Mouse (Mus musculus): ENCODE measurements around the gene Lrmda.
A peak's percentile ranks its signal among the peaks of the same experiment; 100 is the strongest.

Lrmda gene

GRCm38 (mm10) chr14:22413220-22413619 lies 393.7 kb downstream of the Lrmda start:
- peak; percentile 9 for DNase-seq (ENCODE audit: low read depth)

GRCm38 (mm10) chr14:22417706-22418105 lies 398.2 kb downstream of the Lrmda start:
- no peak for DNase-seq (ENCODE audit: low read depth)

GRCm38 (mm10) chr14:22421668-22422067 lies 402.2 kb downstream of the Lrmda start:
- no peak for DNase-seq (ENCODE audit: low read depth)

- no peak for DNase-seq (ENCODE audit: low read depth)
Measured at GRCm38 (mm10) chr14:22425018-22425534, 405.6 kb downstream of the Lrmda start.

- DNase-seq (ENCODE audit: low read depth), result no peak
Measured at GRCm38 (mm10) chr14:22435441-22435840, 415.9 kb downstream of the Lrmda start.

GRCm38 (mm10) chr14:22435860-22436377 lies 416.4 kb downstream of the Lrmda start:
- no peak for DNase-seq (ENCODE audit: low read depth)

- no peak for DNase-seq (ENCODE audit: low read depth)
Measured at GRCm38 (mm10) chr14:22440341-22440999, 421.0 kb downstream of the Lrmda start.

GRCm38 (mm10) chr14:22441859-22442447 lies 422.4 kb downstream of the Lrmda start:
- no peak for DNase-seq (ENCODE audit: low read depth)

GRCm38 (mm10) chr14:22442719-22443118 lies 423.2 kb downstream of the Lrmda start:
- DNase-seq (ENCODE audit: low read depth), result no peak

- DNase-seq (ENCODE audit: low read depth), result peak; percentile 70
Measured at GRCm38 (mm10) chr14:22444541-22444940, 425.0 kb downstream of the Lrmda start.

- peak; percentile 89 for DNase-seq (ENCODE audit: low read depth)
Measured at GRCm38 (mm10) chr14:22445161-22445821, 425.8 kb downstream of the Lrmda start.

GRCm38 (mm10) chr14:22445841-22446570 lies 426.5 kb downstream of the Lrmda start:
- DNase-seq (ENCODE audit: low read depth), result no peak

- DNase-seq (ENCODE audit: low read depth), result no peak
Measured at GRCm38 (mm10) chr14:22451603-22452002, 432.1 kb downstream of the Lrmda start.

- no peak for DNase-seq (ENCODE audit: low read depth)
Measured at GRCm38 (mm10) chr14:22464314-22464713, 444.8 kb downstream of the Lrmda start.

GRCm38 (mm10) chr14:22471041-22471440 lies 451.5 kb downstream of the Lrmda start:
- no peak for DNase-seq (ENCODE audit: low read depth)

GRCm38 (mm10) chr14:22473451-22473850 lies 453.9 kb downstream of the Lrmda start:
- no peak for DNase-seq (ENCODE audit: low read depth)

- DNase-seq (ENCODE audit: low read depth), result no peak
Measured at GRCm38 (mm10) chr14:22473991-22474390, 454.5 kb downstream of the Lrmda start.

- DNase-seq (ENCODE audit: low read depth), result no peak
Measured at GRCm38 (mm10) chr14:22493326-22493725, 473.8 kb downstream of the Lrmda start.

GRCm38 (mm10) chr14:22494290-22494689 lies 474.8 kb downstream of the Lrmda start:
- DNase-seq (ENCODE audit: low read depth), result no peak

GRCm38 (mm10) chr14:22494866-22495265 lies 475.4 kb downstream of the Lrmda start:
- DNase-seq (ENCODE audit: low read depth), result no peak

GRCm38 (mm10) chr14:22495286-22495685 lies 475.8 kb downstream of the Lrmda start:
- no peak for DNase-seq (ENCODE audit: low read depth)

GRCm38 (mm10) chr14:22497636-22498131 lies 478.2 kb downstream of the Lrmda start:
- DNase-seq (ENCODE audit: low read depth), result no peak
